Mouse (Mus musculus) large intestine, adult 2 months (tissue): Measurements from ENCODE around the gene Ccdc22. TPM values are rescaled to one million over a fixed set of nuclear protein-coding genes. Genes with fewer than 3 reads are reported as not detected.

Experiments
- DNase-seq: peaks from one replicate; pipeline ENCODE4 v3.0.0-alpha.2; 2012; ENCODE audit warnings: low read depth, low spot score
- WGBS: fragments of 180-500 bp; shearing (Covaris S2); methylation state at CpG from one replicate; pipeline ENCODE4 v1.1.7; 2018; 5-methylcytosine and 5-hydroxymethylcytosine counted together
- polyA plus RNA-seq: library from polyadenylated mRNA; depleted of rRNA; stranded (reverse); fragments of >200 nt; gene quantifications from 2 replicates; pipeline ENCODE4 v1.2.3, GENCODE M21; 2012; rRNA removed

Ccdc22 gene
- polyA plus RNA-seq, 1 experiment: 13.0 TPM

DNA sequence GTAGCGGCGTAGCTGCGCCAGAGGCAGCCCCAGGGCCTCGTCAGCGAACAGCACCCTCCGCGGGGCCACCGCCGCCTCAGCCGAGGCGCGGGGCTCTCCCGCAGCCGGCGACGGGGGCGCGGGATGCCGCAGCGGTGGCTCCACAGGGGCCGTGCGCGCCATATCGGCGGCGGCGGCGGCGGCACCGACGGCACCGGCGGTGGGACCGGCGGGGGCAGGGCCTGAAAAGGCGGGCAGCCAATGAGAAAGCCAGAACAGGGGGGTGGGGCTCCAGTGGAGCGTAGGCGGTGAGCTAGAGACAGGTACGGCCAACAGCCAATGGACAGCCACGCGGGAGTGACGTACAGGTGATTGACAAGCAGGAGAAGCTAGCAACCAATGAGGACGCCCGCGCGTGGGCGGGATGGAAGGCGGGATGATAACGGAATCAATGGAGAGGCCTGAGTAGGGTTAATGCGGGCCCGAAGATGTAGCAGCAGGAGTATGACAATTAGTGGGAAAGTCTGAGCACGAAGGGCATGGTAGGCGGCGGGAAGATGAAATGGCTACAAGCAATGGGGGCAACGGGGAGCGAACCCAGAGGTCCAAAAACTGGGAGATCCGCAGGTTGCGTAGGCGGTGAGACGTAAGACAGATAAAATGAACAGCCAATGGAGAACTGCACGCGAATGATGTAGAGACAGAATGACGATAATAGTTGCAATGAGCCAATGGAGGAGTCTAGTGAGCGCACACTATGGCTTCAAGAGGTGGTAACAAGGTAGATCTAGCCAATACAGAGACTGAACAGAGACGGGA, 31.0 kb downstream of the Ccdc22 start, which contains the start of gene Ppp1r3f:
Gene Ppp1r3f, minus strand, starts transcription at position 197 of the 798 bp plus-strand sequence.
- 21% methylated on average over 65 of the region's 65 CpGs for WGBS

DNA sequence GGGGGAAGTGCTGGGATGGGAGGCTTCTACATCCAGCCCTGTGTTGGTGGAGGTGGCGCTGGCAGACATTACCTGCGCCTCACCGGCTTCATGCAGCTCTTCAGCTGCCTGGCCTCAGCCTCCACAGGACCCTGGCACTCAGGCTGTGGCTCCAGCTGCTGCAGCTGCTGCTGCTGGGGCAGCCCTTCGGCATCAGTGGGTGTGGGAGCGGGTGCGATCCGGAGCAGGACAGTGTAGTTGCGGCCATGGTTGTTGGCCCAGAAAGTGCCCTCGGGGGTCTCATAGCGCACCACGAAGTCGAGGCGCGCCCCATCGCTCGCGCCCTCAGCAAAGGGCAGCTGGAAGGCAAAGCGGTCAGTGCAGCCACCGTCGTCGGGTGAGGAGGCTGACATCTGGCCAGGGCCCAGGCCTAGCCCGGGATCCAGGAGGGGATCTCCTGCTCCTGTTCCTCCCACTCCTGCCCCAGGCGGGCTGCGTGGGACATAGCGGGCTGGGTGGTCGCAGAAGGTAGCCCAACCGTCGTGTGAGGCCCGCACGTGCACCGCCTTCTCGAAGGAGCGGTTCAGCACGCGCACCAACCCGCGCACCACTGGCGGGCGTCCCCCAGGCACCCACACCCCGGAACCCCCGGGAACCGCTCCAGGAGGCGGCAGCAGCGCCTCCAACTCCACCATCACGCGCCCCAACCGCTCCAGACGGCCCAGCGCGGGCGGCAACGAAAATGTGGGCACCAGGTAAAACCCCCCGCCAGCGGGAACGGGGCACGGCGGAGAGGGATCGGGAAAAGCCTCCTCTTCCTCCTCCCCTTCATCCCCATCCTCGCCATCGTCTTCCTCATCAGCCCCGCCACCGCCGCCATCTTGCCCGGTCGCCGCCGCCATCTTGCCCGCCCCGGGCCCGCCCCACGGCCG, 31.9 kb downstream of the Ccdc22 start, which contains the start of gene Foxp3:
Gene Foxp3, plus strand, starts transcription at position 469 of the 911 bp plus-strand sequence.
- DNase-seq: no peak
- 32% methylated on average over 72 of the region's 72 CpGs for WGBS

More for the DNA sequence above, 31.0 kb downstream of the Ccdc22 start, which contains the start of gene Ppp1r3f:
- DNase-seq: peak; percentile 61

DNA sequence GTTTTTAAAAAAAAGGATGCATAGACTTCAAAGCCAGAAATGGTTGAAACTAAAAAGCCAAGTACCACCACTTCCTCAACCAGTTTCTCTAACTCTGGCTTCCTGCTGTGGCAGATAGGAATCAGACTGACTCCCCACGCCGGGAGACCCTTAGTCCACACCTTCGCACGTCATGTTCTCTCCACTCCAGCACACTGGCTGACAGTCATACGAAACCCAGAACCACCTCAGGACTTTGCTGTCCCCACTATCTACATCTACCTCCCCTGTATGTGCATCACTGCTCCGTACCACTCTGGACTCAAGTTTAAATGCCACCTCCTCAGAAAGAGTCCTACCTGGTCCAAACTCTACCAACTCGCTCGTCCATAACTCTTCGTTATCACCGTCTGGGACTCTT, 32.9 kb downstream of the Ccdc22 start:
- DNase-seq: no peak
- WGBS: 78% methylated on average over 10 of the region's 10 CpGs

DNA sequence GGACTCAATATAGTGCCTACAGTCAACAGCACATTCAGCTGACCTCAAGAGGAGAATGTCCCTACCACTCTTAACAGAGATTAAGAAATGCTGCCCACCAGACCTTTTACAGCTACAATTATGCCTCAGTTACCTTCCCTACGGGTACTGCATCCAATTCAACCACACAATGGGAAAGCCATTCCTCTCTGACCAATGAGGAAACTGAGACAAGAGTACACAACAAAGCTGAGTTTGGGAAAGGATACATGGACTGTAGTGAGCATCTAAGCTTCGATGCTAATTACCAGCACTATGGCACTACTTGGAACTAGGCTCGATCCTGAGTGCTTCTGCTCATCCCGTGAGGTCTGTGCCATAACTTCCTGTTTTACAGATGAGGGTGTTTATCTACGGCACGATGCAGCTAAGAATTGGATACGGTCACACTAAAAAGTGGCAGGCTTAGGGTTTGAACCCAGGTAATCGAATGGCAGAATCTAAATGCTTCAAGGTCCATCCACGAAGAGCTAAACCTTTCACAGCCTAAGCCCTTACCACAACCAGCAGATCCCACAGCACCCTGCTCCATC, 33.7 kb downstream of the Ccdc22 start:
- 90% methylated on average over 9 of the region's 9 CpGs for whole genome bisulfite sequencing

DNA sequence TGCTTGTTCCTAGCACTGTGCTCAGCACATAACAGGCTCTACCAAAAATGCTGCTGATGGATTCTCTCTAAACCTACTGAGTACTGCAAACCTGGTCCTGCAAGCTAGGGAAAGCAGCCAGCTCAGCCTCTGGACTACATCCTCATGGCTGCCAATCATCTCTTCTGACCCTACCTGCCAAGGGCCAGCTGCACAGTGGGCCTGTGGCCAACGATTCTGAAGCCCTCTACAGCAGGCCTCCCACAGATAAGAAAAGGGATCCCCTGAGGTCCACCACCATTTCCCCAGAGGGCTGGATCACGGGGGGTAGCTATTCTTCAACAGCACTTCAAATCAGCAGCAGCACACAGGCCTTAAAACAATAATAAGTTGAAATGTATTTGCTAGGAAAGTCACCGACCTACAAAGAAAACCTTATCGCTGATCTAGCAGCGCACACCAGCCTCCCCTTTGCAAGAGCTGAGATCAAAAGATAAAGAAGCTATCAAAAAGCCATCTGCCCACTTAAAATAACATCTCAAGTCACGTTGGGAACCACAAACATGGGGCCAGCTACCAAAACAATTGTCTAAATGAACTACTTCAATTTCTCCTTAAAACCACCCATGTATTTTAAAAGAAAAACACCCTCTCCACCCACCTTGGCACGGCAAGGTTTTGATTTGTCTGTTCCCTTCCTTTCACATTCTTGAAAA, 34.7 kb downstream of the Ccdc22 start:
- DNase-seq: no peak
- 60% methylated on average over 7 of the region's 7 CpGs for WGBS

More for the DNA sequence above, 33.7 kb downstream of the Ccdc22 start:
- no peak for DNase-seq

DNA sequence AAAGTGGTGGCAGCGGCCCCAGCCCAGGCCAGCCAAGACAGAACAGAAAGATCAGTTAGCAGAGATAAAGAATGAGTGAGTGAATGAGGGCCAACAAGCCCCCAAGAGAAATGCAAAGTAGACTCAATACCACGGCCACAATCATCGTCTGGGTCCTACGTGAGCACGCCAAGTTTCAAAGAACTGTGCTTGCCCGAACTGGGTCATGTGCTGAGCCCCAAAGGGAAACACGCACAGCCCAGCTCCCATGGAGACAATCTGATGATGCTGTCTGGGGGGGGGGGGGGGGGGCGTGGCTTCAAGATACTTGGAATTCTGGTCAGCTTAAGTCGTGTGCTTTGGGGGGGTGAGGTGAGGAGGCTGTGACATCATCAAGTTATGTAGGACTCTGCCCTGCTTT, 37.8 kb downstream of the Ccdc22 start:
- whole genome bisulfite sequencing: 75% methylated on average over 8 of the region's 9 CpGs
- no peak for DNase-seq

DNA sequence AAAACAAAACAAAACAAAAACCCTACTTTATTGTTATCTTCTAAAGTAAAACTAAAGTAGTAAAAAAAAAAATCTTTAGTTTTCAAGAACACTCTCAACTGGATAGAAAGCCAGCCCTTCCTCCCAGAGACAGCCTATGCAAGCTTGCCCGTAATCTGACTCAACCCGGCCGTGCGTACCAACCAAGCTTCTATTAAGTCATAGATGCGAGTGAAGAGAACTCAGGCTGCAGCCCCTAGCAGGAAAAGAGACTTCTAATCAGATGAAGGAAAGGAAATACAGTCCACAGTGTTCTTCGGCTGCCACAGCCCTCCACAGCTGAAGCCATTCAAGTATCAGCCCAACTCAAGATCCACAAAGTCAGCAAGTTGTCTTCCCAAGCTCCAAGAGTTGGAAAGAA, 39.0 kb downstream of the Ccdc22 start:
- 83% methylated on average over 6 of the region's 6 CpGs for WGBS

DNA sequence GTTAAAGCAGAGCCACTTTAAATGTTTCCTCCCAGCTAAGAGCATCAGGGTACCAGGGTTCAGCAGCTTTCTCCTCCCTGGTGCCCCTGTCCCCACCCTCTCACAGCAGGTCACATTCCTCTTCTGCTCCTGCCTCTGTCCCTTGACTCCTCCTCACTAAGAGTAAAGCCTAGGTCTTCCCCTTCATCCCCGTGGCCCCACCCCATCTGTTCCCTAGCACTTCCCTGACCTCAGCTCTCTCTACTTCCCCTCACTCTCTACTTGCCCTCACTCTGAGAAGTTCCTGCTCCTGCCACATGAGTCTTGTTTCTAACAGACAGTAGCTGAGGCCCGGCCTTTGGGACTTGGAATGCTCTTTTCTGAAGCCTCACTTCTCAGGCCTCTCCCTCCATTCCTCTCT, 42.2 kb downstream of the Ccdc22 start:
- 29% methylated on average over 2 of the region's 2 CpGs for WGBS
- DNase-seq: no peak

More for the DNA sequence above, 39.0 kb downstream of the Ccdc22 start:
- no peak for DNase-seq

DNA sequence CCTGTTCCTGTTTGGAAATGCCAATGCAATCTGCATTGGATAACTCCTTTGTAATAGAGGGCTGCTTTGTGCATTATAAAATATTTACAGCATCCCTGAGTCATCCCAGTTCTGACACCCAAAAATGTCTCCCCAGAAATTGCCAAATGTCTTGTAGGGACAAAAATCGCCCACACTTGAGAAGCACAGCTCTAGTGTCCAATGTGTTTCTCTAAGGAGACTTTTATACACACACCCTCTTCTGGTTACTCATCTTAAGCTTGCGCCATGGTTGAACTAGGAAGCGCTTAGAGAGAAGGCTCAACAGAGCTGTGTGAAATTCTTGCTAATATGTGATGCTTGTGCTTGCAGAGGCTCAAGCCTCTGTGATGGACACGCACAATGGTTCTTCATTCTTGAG, 51.8 kb downstream of the Ccdc22 start:
- DNase-seq: no peak
- 91% methylated on average over 4 of the region's 4 CpGs for WGBS

Other genes starting within 250 kb of the Ccdc22 start
- gene Usp27x, start 229.7 kb downstream of the Ccdc22 start, polyA plus RNA-seq: 0.25 and 0.30 TPM in 2 replicates
- gene Foxp3, start 31.9 kb downstream of the Ccdc22 start, polyA plus RNA-seq: 0.53 and 0.69 TPM in 2 replicates
- 0.60 and 1.8 TPM in 2 replicates for gene Ppp1r3f, start 31.2 kb downstream of the Ccdc22 start, polyA plus RNA-seq
- gene Cacna1f, start 1.6 kb upstream of the Ccdc22 start, polyA plus RNA-seq: 0.01 TPM in 2 replicates
- 4.3 and 5.5 TPM in 2 replicates for gene Syp, start 33.0 kb upstream of the Ccdc22 start, polyA plus RNA-seq
- 7.1 and 10.6 TPM in 2 replicates for gene Prickle3, start 51.7 kb upstream of the Ccdc22 start, polyA plus RNA-seq
- 278 and 316 TPM in 2 replicates for gene Plp2, start 65.9 kb upstream of the Ccdc22 start, polyA plus RNA-seq
- gene Magix, start 75.7 kb upstream of the Ccdc22 start, polyA plus RNA-seq: 1.0 and 1.1 TPM in 2 replicates
- 5.3 and 7.4 TPM in 2 replicates for gene Gpkow, start 91.6 kb upstream of the Ccdc22 start, polyA plus RNA-seq
- 27.0 and 38.0 TPM in 2 replicates for gene Wdr45, start 108.8 kb upstream of the Ccdc22 start, polyA plus RNA-seq
- 0.10 TPM in 1 of 2 replicates, not detected in the other for gene Gm45208, start 116.7 kb upstream of the Ccdc22 start, polyA plus RNA-seq
- gene Praf2, start 122.9 kb upstream of the Ccdc22 start, polyA plus RNA-seq: 28.5 and 28.9 TPM in 2 replicates
- gene Ccdc120, start 145.4 kb upstream of the Ccdc22 start, polyA plus RNA-seq: 10.2 and 20.5 TPM in 2 replicates
- 12.4 and 17.6 TPM in 2 replicates for gene Tfe3, start 157.0 kb upstream of the Ccdc22 start, polyA plus RNA-seq
- 19.5 and 33.3 TPM in 2 replicates for gene Gripap1, start 184.2 kb upstream of the Ccdc22 start, polyA plus RNA-seq
- gene Kcnd1, start 216.8 kb upstream of the Ccdc22 start, polyA plus RNA-seq: 1.0 and 1.2 TPM in 2 replicates
- 31.4 and 35.7 TPM in 2 replicates for gene Otud5, start 235.8 kb upstream of the Ccdc22 start, polyA plus RNA-seq